Comparison of ENCODE assay signal across 1 mouse cellular context in the genomic region with DNA sequence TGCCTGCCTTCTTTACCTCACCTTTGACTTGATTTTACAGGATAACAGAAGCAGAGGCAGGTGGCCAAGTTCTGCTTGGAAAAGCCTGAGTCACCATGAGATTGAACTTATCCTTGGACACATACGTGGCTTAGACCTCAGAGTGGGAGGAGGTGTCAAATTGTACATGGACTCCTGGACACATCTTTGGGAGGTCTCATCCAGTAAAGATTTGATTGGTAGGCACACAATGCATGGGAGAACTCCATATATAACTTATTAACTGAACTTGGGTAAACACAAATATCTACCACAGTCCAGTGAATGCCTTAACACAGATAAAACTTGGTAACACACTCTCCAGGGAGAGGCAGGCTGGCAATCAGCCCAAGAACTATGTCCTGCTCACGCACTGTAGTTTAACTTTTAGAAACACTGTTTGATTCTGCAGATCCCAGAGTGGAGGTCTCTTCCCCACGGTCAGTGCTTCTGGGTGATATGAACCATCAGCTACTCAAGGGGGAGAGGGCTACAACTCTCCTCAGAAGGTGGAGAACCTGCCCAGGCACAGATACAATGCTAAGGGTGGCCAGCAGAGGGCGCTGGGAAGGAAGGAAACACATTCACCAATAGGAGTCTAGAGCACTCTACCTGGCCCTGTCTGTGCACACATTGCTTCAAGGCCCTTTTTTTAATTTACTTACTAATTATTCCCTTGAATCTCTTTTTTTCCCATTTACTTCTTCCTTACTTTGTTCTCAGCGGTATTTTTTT.
A peak's percentile ranks its signal among the peaks of the same experiment; 100 is the strongest.
TF ChIP-seq lines count a peak whose summit lies in the region.

No protein-coding gene starts in this region.

TF ChIP-seq in MEL, 35 proteins besides CTCF, POLR2A, EP300 and RAD21 (continued from another document):
- TF ChIP-seq MAX (IDR thresholded peaks at IDR 0.05; ENCODE audit: low read length) (no peak), ZNF384 (IDR thresholded peaks at IDR 0.05; ENCODE audit: low read depth, low read length) (0 out of 2 replicates have a peak, but pooled peaks have one; percentile 18), POLR2AphosphoS5 (IDR thresholded peaks at IDR 0.05; ENCODE audit: borderline replicate concordance, low read depth, low read length) (no peak), CHD1 (IDR thresholded peaks at IDR 0.05; ENCODE audit: low read depth, low read length) (no peak), KAT2A (conservative IDR thresholded peaks at IDR 0.05; ENCODE audit: low read depth, low read length) (no peak), USF2 (IDR thresholded peaks at IDR 0.05; ENCODE audit: borderline replicate concordance in 1 of 2, insufficient read depth in 1 of 2, low read depth in 1 of 2, low read length in 2 of 2) (no peak), GATA1 (IDR thresholded peaks at IDR 0.05; ENCODE audit: low read depth, low read length) (no peak), CHD2 (IDR thresholded peaks at IDR 0.05; ENCODE audit: low read length) (no peak), ZC3H11A (IDR thresholded peaks at IDR 0.05; ENCODE audit: low read depth, low read length) (peak; percentile 49), TAL1 (IDR thresholded peaks at IDR 0.05; ENCODE audit: low read length) (no peak), POLR2AphosphoS2 (IDR thresholded peaks at IDR 0.05; ENCODE audit: low read length) (no peak), MAZ (IDR thresholded peaks at IDR 0.05; ENCODE audit: low read depth, low read length) (0 out of 2 replicates have a peak, but pooled peaks have one; percentile 50), UBTF (IDR thresholded peaks at IDR 0.05; ENCODE audit: borderline replicate concordance, insufficient read depth, low read depth, low read length) (no peak)
TF ChIP-seq in MEL: peak in this region for 6.
